Mouse (Mus musculus): Measurements from ENCODE around the gene Col28a1. TPM values are rescaled to one million over a fixed set of nuclear protein-coding genes. Genes with fewer than 3 reads are reported as not detected.

The Col28a1 gene
- total and polyA plus RNA-seq, 3 experiments: not detected

GRCm38 (mm10) chr6:8046446-8046845 is 146.0 kb downstream of the Col28a1 start:
- Histone ChIP-seq H3K79me2 (ENCODE audit: control insufficient read depth, insufficient read depth, low read length, poor library complexity) (no peaks in the 10 kb centered on the region), H3K9me3 (replicated peaks; ENCODE audit: insufficient read depth, low read length) (no peaks in the 10 kb centered on the region), H3K4me3 (ENCODE audit: control insufficient read depth in 1 of 2, insufficient read depth in 1 of 2, low read depth in 2 of 2, low read length in 2 of 2) (no peak overlapping the region), H3K27ac (ENCODE audit: control insufficient read depth, low read depth, low read length) (no peak overlapping the region), H3K4me1 (ENCODE audit: control insufficient read depth in 1 of 2, insufficient read depth in 2 of 2, low read length in 2 of 2) (no peaks in the 10 kb centered on the region), H3K9ac (ENCODE audit: control insufficient read depth, low read depth, low read length, poor library complexity, severe bottlenecking) (no peak overlapping the region), H3K36me3 (ENCODE audit: control insufficient read depth in 1 of 2, insufficient read depth in 2 of 2, low read length in 2 of 2) (no peaks in the 10 kb centered on the region), H3K27me3 (ENCODE audit: control insufficient read depth in 1 of 2, insufficient read depth in 2 of 2, low read length in 2 of 2) (no peaks in the 10 kb centered on the region; a peak in 2 of 4 replicates)
- DNase-seq (ENCODE audit: low read depth, low spot score): no peak
- TF ChIP-seq MAZ (IDR thresholded peaks at IDR 0.05; ENCODE audit: low read depth, low read length) (no peak), USF2 (IDR thresholded peaks at IDR 0.05; ENCODE audit: borderline replicate concordance in 1 of 2, insufficient read depth in 1 of 2, low read depth in 1 of 2, low read length in 2 of 2) (no peak), CHD1 (IDR thresholded peaks at IDR 0.05; ENCODE audit: low read depth, low read length) (no peak), MAFK (IDR thresholded peaks at IDR 0.05; ENCODE audit: borderline replicate concordance, low read depth, low read length) (no peak), ELF1 (IDR thresholded peaks at IDR 0.05; ENCODE audit: low read depth, low read length) (no peak), SIN3A (IDR thresholded peaks at IDR 0.05; ENCODE audit: low read length) (no peak), MEF2A (IDR thresholded peaks at IDR 0.05; ENCODE audit: extremely low read depth, insufficient replicate concordance, low read depth, low read length, poor library complexity, severe bottlenecking) (no peak), E2F4 (IDR thresholded peaks at IDR 0.05; ENCODE audit: borderline replicate concordance, low read depth, low read length) (no peak), CTCF (IDR thresholded peaks at IDR 0.05 in 2 of 3, conservative IDR thresholded peaks at IDR 0.05 in 1 of 3; ENCODE audit: control insufficient read depth in 1 of 3, insufficient read depth in 1 of 3, low read depth in 2 of 3, low read length in 3 of 3, poor library complexity in 1 of 3, severe bottlenecking in 1 of 3) (no peak), TBP (IDR thresholded peaks at IDR 0.05; ENCODE audit: low read depth, low read length) (no peak), RAD21 (IDR thresholded peaks at IDR 0.05; ENCODE audit: low read depth, low read length) (no peak), ZC3H11A (IDR thresholded peaks at IDR 0.05; ENCODE audit: low read depth, low read length) (no peak), SMC3 (IDR thresholded peaks at IDR 0.05; ENCODE audit: low read depth, low read length) (no peak)

DNA sequence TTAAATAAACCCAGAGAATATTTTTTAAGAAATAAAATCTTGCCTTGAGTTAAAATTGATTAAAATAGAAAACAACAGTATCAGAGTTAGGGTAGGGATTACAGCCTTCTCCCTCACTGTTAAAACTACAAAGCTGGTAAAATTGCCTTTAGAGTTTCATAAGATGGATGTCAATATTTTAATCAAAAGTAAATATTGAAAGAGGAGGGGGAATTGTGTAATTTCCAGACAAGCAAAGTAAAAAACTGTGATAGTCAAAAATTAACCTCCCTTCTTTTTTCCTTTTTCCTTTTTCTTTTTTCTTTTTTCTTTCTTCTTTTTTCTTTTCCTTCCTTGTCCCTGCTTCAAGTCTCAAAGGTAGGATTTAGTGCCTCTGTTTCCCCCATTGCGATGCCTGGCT is 146.6 kb downstream of the Col28a1 start:
- TF ChIP-seq POLR2A (IDR thresholded peaks at IDR 0.05; ENCODE audit: control insufficient read depth in 1 of 2, insufficient read depth in 1 of 2, low read depth in 1 of 2, low read length in 2 of 2, poor library complexity in 1 of 2) (no peak), GATA1 (IDR thresholded peaks at IDR 0.05; ENCODE audit: low read depth, low read length) (no peak), HCFC1 (IDR thresholded peaks at IDR 0.05; ENCODE audit: low read depth, low read length) (no peak), TAL1 (IDR thresholded peaks at IDR 0.05; ENCODE audit: low read length) (no peak), TCF12 (IDR thresholded peaks at IDR 0.05; ENCODE audit: low read depth, low read length) (no peak), CHD1 (IDR thresholded peaks at IDR 0.05; ENCODE audit: low read depth, low read length) (no peak), UBTF (IDR thresholded peaks at IDR 0.05; ENCODE audit: borderline replicate concordance, insufficient read depth, low read depth, low read length) (no peak), RAD21 (IDR thresholded peaks at IDR 0.05; ENCODE audit: low read depth, low read length) (no peak), USF1 (IDR thresholded peaks at IDR 0.05; ENCODE audit: low read depth, low read length) (no peak), MEF2A (IDR thresholded peaks at IDR 0.05; ENCODE audit: extremely low read depth, insufficient replicate concordance, low read depth, low read length, poor library complexity, severe bottlenecking) (no peak), CTCF (IDR thresholded peaks at IDR 0.05 in 2 of 3, conservative IDR thresholded peaks at IDR 0.05 in 1 of 3; ENCODE audit: control insufficient read depth in 1 of 3, insufficient read depth in 1 of 3, low read depth in 2 of 3, low read length in 3 of 3, poor library complexity in 1 of 3, severe bottlenecking in 1 of 3) (no peak), ZKSCAN1 (IDR thresholded peaks at IDR 0.05; ENCODE audit: low read depth, low read length) (no peak), GABPA (IDR thresholded peaks at IDR 0.05; ENCODE audit: low read depth, low read length) (no peak), ZMIZ1 (IDR thresholded peaks at IDR 0.05; ENCODE audit: low read depth, low read length) (no peak)
- no peaks in the 10 kb centered on the region for H3K79me2 ChIP-seq (ENCODE audit: control insufficient read depth, insufficient read depth, low read length, poor library complexity)
- no peaks in the 10 kb centered on the region for H3K36me3 ChIP-seq (ENCODE audit: control insufficient read depth in 1 of 2, insufficient read depth in 2 of 2, low read length in 2 of 2)
- H3K4me1 ChIP-seq (ENCODE audit: control insufficient read depth in 1 of 2, insufficient read depth in 2 of 2, low read length in 2 of 2): no peaks in the 10 kb centered on the region
- H3K27me3 ChIP-seq (ENCODE audit: control insufficient read depth in 1 of 2, insufficient read depth in 2 of 2, low read length in 2 of 2): no peaks in the 10 kb centered on the region; a peak in 2 of 4 replicates
- H3K9me3 ChIP-seq (replicated peaks; ENCODE audit: insufficient read depth, low read length): no peaks in the 10 kb centered on the region
- DNase-seq (ENCODE audit: low read depth, low spot score): no peak
- H3K9ac ChIP-seq (ENCODE audit: control insufficient read depth, low read depth, low read length, poor library complexity, severe bottlenecking): no peak overlapping the region
- no peak overlapping the region for H3K4me3 ChIP-seq (ENCODE audit: control insufficient read depth in 1 of 2, insufficient read depth in 1 of 2, low read depth in 2 of 2, low read length in 2 of 2)
- no peak overlapping the region for H3K27ac ChIP-seq (ENCODE audit: control insufficient read depth, low read depth, low read length)

Data from MEL (cell line).